Mouse (Mus musculus) olfactory bulb, adult 2 months (tissue): Measurements from ENCODE around the gene Cirbp.
"Not testable (repeated sequence)": the region's sequence is repeated elsewhere in the genome, so short reads cannot be mapped to it uniquely, and the experiment has no call there.

Experiments
- CTCF ChIP-seq: fragments of 200-500 bp; IDR thresholded peaks from 2 replicates; pipeline ENCODE4 v1.5.1; 2012; ENCODE audit warnings: low read depth, mild to moderate bottlenecking, low read length, moderate library complexity; ENCODE audit not compliant: insufficient read depth
- POLR2A ChIP-seq: fragments of 200-500 bp; IDR thresholded peaks from 2 replicates; pipeline ENCODE4 v1.6.1; 2012; ENCODE audit warnings: mild to moderate bottlenecking, low read depth, low read length, moderate library complexity; ENCODE audit not compliant: insufficient read depth

- not testable (repeated sequence) for TF ChIP-seq CTCF, POLR2A
These were observed 351 bp downstream of the Cirbp start for GRCm38 (mm10) chr10:80166136-80166535.
